Mouse (Mus musculus) ES-CJ7 (cell line): ENCODE measurements at regions not wholly inside any gene's neighbourhood (a gene's known extent, or its start where the extent isn't known, plus 50 kb on each side); places are given as distances from the start of the nearest gene placed in this dataset.

Experiments used
- DNase-seq: peaks from one replicate; pipeline ENCODE4 v3.0.0; 2011; ENCODE audit warnings: low read depth, low spot score

- DNase-seq: no peak
Observed at GRCm38 (mm10) chr3:102663711-102664110, 70.6 kb upstream of the Tspan2 start.

GRCm38 (mm10) chr3:102664665-102665190, 69.6 kb upstream of the Tspan2 start:
- DNase-seq: no peak

GRCm38 (mm10) chr3:102667796-102668195, 66.5 kb upstream of the Tspan2 start:
- no peak for DNase-seq

GRCm38 (mm10) chr3:102668556-102668955, 65.8 kb upstream of the Tspan2 start:
- DNase-seq: no peak

- no peak for DNase-seq
Observed at GRCm38 (mm10) chr3:102669951-102670350, 64.4 kb upstream of the Tspan2 start.

GRCm38 (mm10) chr3:102670557-102670956, 63.8 kb upstream of the Tspan2 start:
- DNase-seq: no peak

GRCm38 (mm10) chr3:102670972-102671371, 63.4 kb upstream of the Tspan2 start:
- no peak for DNase-seq

GRCm38 (mm10) chr3:102673506-102673905, 60.8 kb upstream of the Tspan2 start:
- no peak for DNase-seq

- DNase-seq: no peak
Observed at GRCm38 (mm10) chr3:102674068-102674467, 60.3 kb upstream of the Tspan2 start.

- no peak for DNase-seq
Observed at GRCm38 (mm10) chr3:102676946-102677534, 57.3 kb upstream of the Tspan2 start.

- DNase-seq: no peak
Observed at GRCm38 (mm10) chr3:102678516-102678915, 55.8 kb upstream of the Tspan2 start.

- no peak for DNase-seq
Observed at GRCm38 (mm10) chr3:102682424-102682823, 51.9 kb upstream of the Tspan2 start.

- DNase-seq: no peak
Observed at GRCm38 (mm10) chr3:102683541-102683940, 50.8 kb upstream of the Tspan2 start.
